ENCODE assay signal across 26 mouse cellular contexts in the genomic region with DNA sequence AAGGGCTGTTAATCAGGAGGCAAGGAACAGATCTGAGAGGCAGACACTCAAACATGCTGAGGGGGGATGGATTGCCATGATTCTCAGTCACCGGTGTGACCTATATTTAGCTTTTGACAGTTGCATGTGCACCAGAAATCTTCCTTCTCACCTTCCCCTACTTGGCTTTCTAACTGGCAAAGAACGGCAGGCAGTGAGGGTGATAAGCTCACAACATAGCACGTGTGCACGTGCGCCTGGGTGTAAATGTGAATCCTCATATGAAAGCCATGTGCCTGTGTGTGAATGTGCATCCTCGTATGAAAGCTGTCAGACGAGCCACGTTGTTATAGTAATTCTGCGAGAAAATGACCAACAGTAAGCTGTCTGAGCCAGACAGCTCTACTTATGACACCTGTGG.
DNase-seq lines count a peak whose midpoint lies in the region; ATAC-seq and TF ChIP-seq lines count a peak whose summit lies in the region.
"Had no signal": no experiment of that assay in that cellular context is flagged by ENCODE, and none has a peak within 500 bp of the region (broad histone marks: within the 10 kb centered on the region; RNA-seq: fewer than 3 reads in every experiment).

No protein-coding gene starts in this region.

- intact Hi-C loops in left cerebral cortex, postnatal 36 days (cut with DNase I), result no loop called here

- no peak overlapping the region for H3K4me2 ChIP-seq in forebrain, postnatal 0 days (ENCODE audit: low read depth)
- H3K4me2 ChIP-seq: embryonic facial prominence, embryonic 13.5 days; hindbrain, embryonic 12.5 days; limb, embryonic 12.5 days; liver, embryonic 11.5 days; midbrain, embryonic 15.5 days; neural tube, embryonic 12.5 days had no signal

- no peak overlapping the region for H3K9ac ChIP-seq in forebrain, postnatal 0 days
- H3K9ac ChIP-seq: embryonic facial prominence, embryonic 13.5 days; hindbrain, embryonic 12.5 days; limb, embryonic 12.5 days; liver, postnatal 0 days; midbrain, embryonic 15.5 days; neural tube, embryonic 12.5 days had no signal

- no peaks in the 10 kb centered on the region for H3K27me3 ChIP-seq in forebrain, postnatal 0 days (ENCODE audit: insufficient read depth, low read length)
- no peaks in the 10 kb centered on the region for H3K27me3 ChIP-seq in forebrain, embryonic 10.5 days (ENCODE audit: poor library complexity, severe bottlenecking)
- H3K27me3 ChIP-seq: embryonic facial prominence, embryonic 13.5 days; hindbrain, embryonic 12.5 days; limb, embryonic 12.5 days; midbrain, embryonic 15.5 days; neural tube, embryonic 12.5 days had no signal

- WGBS in forebrain, postnatal 0 days, result 73% methylated on average over 9 of the region's 9 CpGs
- WGBS in forebrain, embryonic 10.5 days, result 94% methylated on average over 9 of the region's 9 CpGs

- DNase-seq in forebrain, postnatal 0 days, result peak; percentile 49
- DNase-seq in forebrain, embryonic 10.5 days (ENCODE audit: extremely low spot score, low spot score), result no peak
- DNase-seq in right cerebral cortex, adult 18-20 months, result peak; percentile 23
- DNase-seq in right cerebral cortex, postnatal 4 days, result no peak
- peak; percentile 29 to 37 for DNase-seq in left cerebral cortex, postnatal 36 days (ENCODE audit: low spot score in 2 of 2)
- DNase-seq in urinary bladder, postnatal 14 days (ENCODE audit: low spot score), result no peak
- DNase-seq in lung, postnatal 10 days, result no peak
- DNase-seq: adrenal gland, postnatal 36 days; cerebellum, adult 18-20 months; cerebellum, postnatal 36 days; embryo, embryonic 11 days; gastrocnemius, postnatal 25 days; kidney, postnatal 36 days; liver, postnatal 0 days; retina, postnatal 1 day had no signal

- no peaks in the 10 kb centered on the region for H3K4me1 ChIP-seq in forebrain, postnatal 0 days (ENCODE audit: insufficient read depth)
- no peaks in the 10 kb centered on the region for H3K4me1 ChIP-seq in forebrain, embryonic 10.5 days
- H3K4me1 ChIP-seq: embryonic facial prominence, embryonic 13.5 days; hindbrain, embryonic 12.5 days; limb, embryonic 12.5 days; midbrain, embryonic 15.5 days; neural tube, embryonic 12.5 days had no signal

- no peak overlapping the region for H3K27ac ChIP-seq in forebrain, postnatal 0 days (ENCODE audit: low read depth, low read length)
- H3K27ac ChIP-seq in forebrain, embryonic 10.5 days, result no peak overlapping the region
- H3K27ac ChIP-seq: embryonic facial prominence, embryonic 13.5 days; hindbrain, embryonic 12.5 days; limb, embryonic 12.5 days; midbrain, embryonic 15.5 days; neural tube, embryonic 12.5 days; stomach, postnatal 0 days had no signal

- H3K4me3 ChIP-seq in forebrain, postnatal 0 days (ENCODE audit: low read depth, low read length), result no peak overlapping the region
- H3K4me3 ChIP-seq in forebrain, embryonic 10.5 days, result no peak overlapping the region
- H3K4me3 ChIP-seq: embryonic facial prominence, embryonic 13.5 days; hindbrain, embryonic 12.5 days; limb, embryonic 12.5 days; midbrain, embryonic 15.5 days; neural tube, embryonic 12.5 days had no signal

- no peak for TF ChIP-seq CTCF in forebrain, postnatal 0 days (IDR thresholded peaks at IDR 0.05; ENCODE audit: low read depth)

- H3K9me3 ChIP-seq in forebrain, postnatal 0 days (ENCODE audit: low read length), result no peaks in the 10 kb centered on the region
- no peaks in the 10 kb centered on the region for H3K9me3 ChIP-seq in forebrain, embryonic 10.5 days
- H3K9me3 ChIP-seq: embryonic facial prominence, embryonic 13.5 days; hindbrain, embryonic 12.5 days; limb, embryonic 12.5 days; midbrain, embryonic 15.5 days; neural tube, embryonic 12.5 days had no signal

- ATAC-seq in forebrain, postnatal 0 days, result peak; percentile 82
- ATAC-seq: intestine, postnatal 0 days; liver, postnatal 0 days; lung, postnatal 0 days; midbrain, embryonic 15.5 days; Patski had no signal

- H3K36me3 ChIP-seq in forebrain, postnatal 0 days (ENCODE audit: insufficient read depth), result no peaks in the 10 kb centered on the region
- H3K36me3 ChIP-seq in forebrain, embryonic 10.5 days (replicated peaks), result no peaks in the 10 kb centered on the region
- H3K36me3 ChIP-seq: embryonic facial prominence, embryonic 13.5 days; G1E; hindbrain, embryonic 12.5 days; limb, embryonic 12.5 days; midbrain, embryonic 15.5 days; neural tube, embryonic 12.5 days had no signal

Comparison
In these comparisons a context has a peak if more than half of its experiments do, and no peak if none do; other contexts are left out.
1. DNase-seq: peak in forebrain, postnatal 0 days (single experiment), right cerebral cortex, adult 18-20 months (single experiment) and left cerebral cortex, postnatal 36 days (2 of 2); none in forebrain, embryonic 10.5 days (single experiment), right cerebral cortex, postnatal 4 days (single experiment), urinary bladder, postnatal 14 days (single experiment) and lung, postnatal 10 days (single experiment).